Mouse (Mus musculus): ENCODE results near the gene D930020B18Rik. TPM values are rescaled to one million over a fixed set of nuclear protein-coding genes. Genes with fewer than 3 reads are reported as not detected.

The D930020B18Rik gene
- total and polyA plus RNA-seq, 2 experiments, result not detected

DNA sequence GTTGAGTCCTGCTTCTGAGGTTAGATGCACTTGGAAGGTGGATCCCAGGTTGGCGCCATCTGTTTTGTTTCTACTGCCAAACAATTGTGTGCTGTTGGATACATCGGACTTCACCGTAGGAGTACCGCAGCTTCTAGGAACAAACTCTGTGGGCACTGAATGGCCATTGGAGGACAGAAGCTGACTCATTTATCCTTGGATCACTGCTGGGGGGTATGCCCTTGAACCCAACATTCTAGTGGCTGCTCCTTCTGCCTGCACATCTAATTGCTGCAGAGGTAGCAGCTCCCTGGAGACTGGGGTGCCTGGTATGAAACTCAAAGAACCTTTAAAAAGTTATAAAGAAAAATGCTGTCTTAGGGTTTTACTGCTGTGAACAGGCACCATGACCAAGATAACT, 86.8 kb downstream of the D930020B18Rik start:
- no peak overlapping the region for H3K27ac ChIP-seq (replicated peaks; ENCODE audit: insufficient read depth, low read depth, low read length)
- H3K9ac ChIP-seq (ENCODE audit: low read depth, low read length), result no peak overlapping the region
- WGBS, result 96% methylated on average over 4 of the region's 4 CpGs
- no peak overlapping the region for H3K4me3 ChIP-seq (ENCODE audit: insufficient read depth, low read depth, low read length)
- no peaks in the 10 kb centered on the region for H3K4me1 ChIP-seq (ENCODE audit: control insufficient read depth, insufficient read depth, low read length)
- no peaks in the 10 kb centered on the region for H3K36me3 ChIP-seq (ENCODE audit: control insufficient read depth, insufficient read depth, low read length)
- H3K79me2 ChIP-seq (ENCODE audit: control insufficient read depth, insufficient read depth, low read length), result no peaks in the 10 kb centered on the region
- no peak for TF ChIP-seq CTCF (IDR thresholded peaks at IDR 0.05; ENCODE audit: low read depth, low read length)
- TF ChIP-seq POLR2A (IDR thresholded peaks at IDR 0.05; ENCODE audit: extremely low read depth, insufficient read depth, low read length), result no peak
- H3K27me3 ChIP-seq (ENCODE audit: control insufficient read depth, insufficient read depth, low read length), result no peaks in the 10 kb centered on the region
- DNase-seq (ENCODE audit: extremely low read depth, low read depth, low spot score), result no peak

DNA sequence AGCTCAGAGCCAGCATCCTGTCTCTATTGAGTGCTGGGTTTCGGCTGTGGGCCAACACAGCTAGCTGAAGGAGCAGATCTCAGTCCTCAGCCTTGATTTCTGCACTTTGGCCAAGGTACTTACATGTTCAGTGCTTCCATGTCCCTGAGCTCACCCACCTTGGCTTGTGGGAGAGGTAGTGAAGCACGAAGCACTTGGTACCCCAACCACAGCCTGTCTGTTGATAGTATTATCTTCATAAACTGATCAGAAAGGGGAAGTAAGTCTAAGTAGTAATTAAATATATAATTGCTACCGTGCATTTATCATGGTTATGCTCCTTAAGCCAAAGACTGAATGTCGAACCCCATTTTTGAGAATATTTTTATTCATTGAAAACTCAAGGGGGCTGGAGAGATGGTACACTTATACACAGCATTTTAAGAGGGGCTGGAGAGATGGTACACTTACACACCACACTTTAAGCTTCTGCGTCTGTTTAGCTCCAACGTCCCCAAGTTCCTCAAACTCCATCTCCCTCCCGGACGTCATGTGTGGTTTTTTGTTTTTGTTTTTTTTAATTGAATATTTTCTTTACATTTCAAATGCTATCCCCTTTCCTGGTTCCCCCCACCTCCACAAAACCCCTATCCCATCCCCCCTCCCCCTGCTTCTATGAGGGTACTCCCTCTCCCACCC, 89.8 kb downstream of the D930020B18Rik start:
- Histone ChIP-seq H3K4me1 (ENCODE audit: control insufficient read depth, insufficient read depth, low read length) (no peaks in the 10 kb centered on the region), H3K4me3 (ENCODE audit: insufficient read depth, low read depth, low read length) (no peak overlapping the region), H3K27me3 (ENCODE audit: control insufficient read depth, insufficient read depth, low read length) (no peaks in the 10 kb centered on the region), H3K27ac (replicated peaks; ENCODE audit: insufficient read depth, low read depth, low read length) (no peak overlapping the region), H3K36me3 (ENCODE audit: control insufficient read depth, insufficient read depth, low read length) (no peaks in the 10 kb centered on the region), H3K9ac (ENCODE audit: low read depth, low read length) (no peak overlapping the region), H3K79me2 (ENCODE audit: control insufficient read depth, insufficient read depth, low read length) (no peaks in the 10 kb centered on the region)
- no peak for DNase-seq (ENCODE audit: extremely low read depth, low read depth, low spot score)
- WGBS, result 85% methylated on average over 8 of the region's 8 CpGs
- TF ChIP-seq POLR2A (IDR thresholded peaks at IDR 0.05; ENCODE audit: extremely low read depth, insufficient read depth, low read length), result no peak
- TF ChIP-seq CTCF (IDR thresholded peaks at IDR 0.05; ENCODE audit: low read depth, low read length), result no peak

DNA sequence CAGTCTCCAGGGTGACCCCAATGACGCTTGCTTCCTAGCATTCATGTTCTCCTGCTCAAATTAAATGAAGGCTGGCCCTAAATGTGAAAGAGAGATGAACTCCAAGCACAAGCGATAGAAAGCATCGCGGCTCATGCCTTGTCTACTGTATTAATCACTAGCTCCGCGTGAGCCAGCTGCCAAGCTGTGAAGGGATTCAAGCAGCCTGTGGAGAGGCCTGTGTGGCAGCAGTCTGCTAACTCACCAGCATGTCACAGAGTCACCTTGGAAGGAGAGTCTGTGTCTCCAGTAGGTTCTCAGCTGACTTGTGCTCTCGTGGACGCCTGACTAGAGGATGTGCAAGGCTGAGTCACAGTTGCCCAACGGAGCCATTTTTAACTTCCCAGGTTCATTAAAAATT, 91.2 kb downstream of the D930020B18Rik start:
- Histone ChIP-seq H3K27me3 (ENCODE audit: control insufficient read depth, insufficient read depth, low read length) (no peaks in the 10 kb centered on the region), H3K36me3 (ENCODE audit: control insufficient read depth, insufficient read depth, low read length) (no peaks in the 10 kb centered on the region), H3K9ac (ENCODE audit: low read depth, low read length) (no peak overlapping the region), H3K4me3 (ENCODE audit: insufficient read depth, low read depth, low read length) (no peak overlapping the region), H3K4me1 (ENCODE audit: control insufficient read depth, insufficient read depth, low read length) (no peaks in the 10 kb centered on the region), H3K79me2 (ENCODE audit: control insufficient read depth, insufficient read depth, low read length) (no peaks in the 10 kb centered on the region), H3K27ac (replicated peaks; ENCODE audit: insufficient read depth, low read depth, low read length) (no peak overlapping the region)
- no peak for DNase-seq (ENCODE audit: extremely low read depth, low read depth, low spot score)
- no peak for TF ChIP-seq CTCF (IDR thresholded peaks at IDR 0.05; ENCODE audit: low read depth, low read length)
- no peak for TF ChIP-seq POLR2A (IDR thresholded peaks at IDR 0.05; ENCODE audit: extremely low read depth, insufficient read depth, low read length)
- WGBS, result 96% methylated on average over 9 of the region's 9 CpGs

DNA sequence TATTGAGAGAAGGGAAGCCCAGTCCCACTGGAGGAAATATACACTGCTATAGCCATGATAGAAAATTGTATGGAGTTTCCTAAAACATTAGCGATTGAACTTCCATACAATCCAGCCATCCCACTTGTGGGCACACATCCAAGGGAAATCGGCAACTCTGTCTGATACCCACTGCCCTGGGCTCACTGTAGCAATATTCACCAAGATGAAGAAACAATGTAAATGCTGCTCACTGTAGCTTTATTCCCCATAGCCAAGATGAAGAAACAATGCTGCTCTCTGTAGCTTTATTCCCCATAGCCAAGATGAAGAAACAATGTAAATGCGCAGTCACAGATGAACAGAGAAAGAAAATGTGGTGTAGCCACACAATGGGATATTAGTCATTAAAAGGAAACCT, 95.9 kb downstream of the D930020B18Rik start:
- no peak for DNase-seq (ENCODE audit: extremely low read depth, low read depth, low spot score)
- Histone ChIP-seq H3K36me3 (ENCODE audit: control insufficient read depth, insufficient read depth, low read length) (no peaks in the 10 kb centered on the region), H3K4me1 (ENCODE audit: control insufficient read depth, insufficient read depth, low read length) (peaks cover 3% of the 10 kb centered on the region; the same call in 1 of the 2 replicates), H3K9ac (ENCODE audit: low read depth, low read length) (no peak overlapping the region), H3K4me3 (ENCODE audit: insufficient read depth, low read depth, low read length) (no peak overlapping the region), H3K27ac (replicated peaks; ENCODE audit: insufficient read depth, low read depth, low read length) (no peak overlapping the region), H3K79me2 (ENCODE audit: control insufficient read depth, insufficient read depth, low read length) (no peaks in the 10 kb centered on the region; the same call in 1 of the 2 replicates), H3K27me3 (ENCODE audit: control insufficient read depth, insufficient read depth, low read length) (no peaks in the 10 kb centered on the region)
- WGBS, result 85% methylated on average over 3 of the region's 3 CpGs
- TF ChIP-seq POLR2A (IDR thresholded peaks at IDR 0.05; ENCODE audit: extremely low read depth, insufficient read depth, low read length) (no peak), CTCF (IDR thresholded peaks at IDR 0.05; ENCODE audit: low read depth, low read length) (no peak)

DNA sequence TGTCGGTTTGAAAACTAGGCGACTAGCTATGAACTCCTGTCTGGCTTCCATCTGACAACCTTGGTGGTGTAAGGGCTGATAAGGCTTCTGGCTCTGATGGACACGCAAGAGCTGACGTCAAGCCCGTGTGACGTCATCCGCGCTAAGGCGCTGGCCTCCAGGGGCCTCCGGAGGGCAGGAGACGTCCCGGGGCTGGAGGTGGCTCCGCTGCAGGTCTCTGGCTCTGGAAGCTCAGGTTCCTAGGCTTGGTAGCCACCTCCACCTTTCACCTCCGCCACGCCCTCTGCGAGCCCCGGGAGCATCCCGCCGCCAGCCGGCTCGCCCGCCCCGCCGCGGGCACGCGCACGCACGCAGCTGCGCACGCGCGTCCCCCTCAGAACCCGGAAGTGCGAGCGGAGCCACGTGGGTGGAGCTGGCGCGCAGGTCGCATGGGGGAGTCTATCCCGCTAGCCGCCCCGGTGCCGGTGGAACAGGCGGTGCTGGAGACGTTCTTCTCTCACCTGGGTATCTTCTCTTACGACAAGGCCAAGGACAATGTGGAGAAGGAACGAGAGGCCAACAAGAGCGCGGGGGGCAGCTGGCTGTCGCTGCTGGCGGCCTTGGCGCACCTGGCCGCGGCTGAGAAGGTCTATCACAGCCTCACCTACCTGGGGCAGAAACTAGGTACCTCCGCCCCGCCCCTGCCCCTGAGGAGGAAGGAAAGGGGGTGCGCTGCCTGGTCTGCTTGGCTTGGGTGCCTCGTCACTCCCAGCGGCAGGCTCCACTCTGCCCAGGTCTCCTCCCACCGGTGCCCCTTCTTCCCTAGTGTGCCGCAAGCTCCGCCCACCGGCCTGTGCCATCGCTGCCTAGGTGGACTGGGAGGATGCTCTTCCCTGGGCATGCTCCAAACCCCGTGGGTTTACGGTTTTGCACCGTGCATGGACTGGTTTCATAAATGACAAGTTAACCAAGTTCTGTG, 98.4 kb downstream of the D930020B18Rik start, which contains the start of gene BC048403:
BC048403 (plus strand) TSS at position 390 of the 958 bp plus-strand sequence.
- TF ChIP-seq CTCF (IDR thresholded peaks at IDR 0.05; ENCODE audit: low read depth, low read length) (no peak), POLR2A (IDR thresholded peaks at IDR 0.05; ENCODE audit: extremely low read depth, insufficient read depth, low read length) (0 out of 2 replicates have a peak, but pooled peaks have one; percentile 36)
- peak; percentile 45 for DNase-seq (ENCODE audit: extremely low read depth, low read depth, low spot score)
- no peaks in the 10 kb centered on the region for H3K27me3 ChIP-seq (ENCODE audit: control insufficient read depth, insufficient read depth, low read length)
- under 1% methylated on average over 68 of the region's 68 CpGs for WGBS
- H3K27ac ChIP-seq (replicated peaks; ENCODE audit: insufficient read depth, low read depth, low read length), result no peak within 1 kb of the TSS
- no peaks in the 10 kb centered on the region; the same call in 1 of the 2 replicates for H3K79me2 ChIP-seq (ENCODE audit: control insufficient read depth, insufficient read depth, low read length)
- no peaks in the 10 kb centered on the region for H3K36me3 ChIP-seq (ENCODE audit: control insufficient read depth, insufficient read depth, low read length)
- H3K9ac ChIP-seq (ENCODE audit: low read depth, low read length), result peak within 1 kb of the TSS; percentile 80
- H3K4me3 ChIP-seq (ENCODE audit: insufficient read depth, low read depth, low read length), result peak within 1 kb of the TSS; percentile 81
- H3K4me1 ChIP-seq (ENCODE audit: control insufficient read depth, insufficient read depth, low read length), result peaks cover 3% of the 10 kb centered on the region; the same call in 1 of the 2 replicates
